Mouse (Mus musculus): ENCODE data around the gene Cry1. TPM values are rescaled to one million over a fixed set of nuclear protein-coding genes. Genes with fewer than 3 reads are reported as not detected.

The Cry1 gene
- polyA plus RNA-seq, 1 experiment from 2014 or later, result 38.5 TPM

GRCm38 (mm10) chr10:85149226-85149625 lies 35.6 kb downstream of the Cry1 start:
- Histone ChIP-seq H3K36me3 (ENCODE audit: control insufficient read depth, insufficient read depth, low read length) (peaks cover 2% of the 10 kb centered on the region; the same call in 1 of the 2 replicates), H3K27ac (ENCODE audit: low read depth, low read length) (no peak overlapping the region), H3K9me3 (ENCODE audit: control insufficient read depth, low read length) (no peaks in the 10 kb centered on the region), H3K4me2 (ENCODE audit: low read depth, low read length, severe bottlenecking) (no peak overlapping the region), H3K4me3 (ENCODE audit: low read depth, low read length) (no peak overlapping the region), H3K9ac (ENCODE audit: low read length) (no peak overlapping the region), H3K4me1 (replicated peaks; ENCODE audit: control insufficient read depth, insufficient read depth, low read length) (no peaks in the 10 kb centered on the region), H3K27me3 (ENCODE audit: control insufficient read depth, insufficient read depth, low read length) (no peaks in the 10 kb centered on the region)
- ATAC-seq (replicated peaks; ENCODE audit: low FRiP score) (no peak), DNase-seq (ENCODE audit: low spot score) (no peak)
- WGBS, result 82% methylated on average over 5 of the region's 5 CpGs

DNA sequence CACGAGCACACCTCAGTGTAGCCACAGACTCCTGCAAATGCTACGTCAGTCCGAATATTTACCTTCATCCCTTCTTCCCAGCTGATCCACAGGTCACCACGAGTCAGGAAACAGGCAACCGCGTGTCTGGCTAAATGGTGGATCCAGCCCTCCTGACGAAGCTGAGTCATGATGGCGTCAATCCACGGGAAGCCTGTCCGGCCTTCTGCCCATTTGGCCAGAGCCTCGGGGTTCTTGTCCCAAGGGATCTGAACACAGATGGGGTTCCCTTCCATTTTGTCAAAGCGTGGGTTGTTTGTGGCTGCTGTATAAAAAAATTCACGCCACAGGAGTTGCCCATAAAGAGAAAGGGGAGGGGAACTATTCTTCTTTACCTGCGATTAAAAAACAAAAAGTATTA lies 38.6 kb downstream of the Cry1 start:
- DNase-seq (ENCODE audit: low spot score), result no peak
- Histone ChIP-seq H3K9me3 (ENCODE audit: control insufficient read depth, low read length) (no peaks in the 10 kb centered on the region), H3K27ac (ENCODE audit: low read depth, low read length) (no peak overlapping the region), H3K36me3 (ENCODE audit: control insufficient read depth, insufficient read depth, low read length) (peaks cover 2% of the 10 kb centered on the region; the same call in 1 of the 2 replicates), H3K27me3 (ENCODE audit: control insufficient read depth, insufficient read depth, low read length) (no peaks in the 10 kb centered on the region), H3K4me3 (ENCODE audit: low read depth, low read length) (no peak overlapping the region), H3K9ac (ENCODE audit: low read length) (no peak overlapping the region), H3K4me1 (replicated peaks; ENCODE audit: control insufficient read depth, insufficient read depth, low read length) (no peaks in the 10 kb centered on the region), H3K4me2 (ENCODE audit: low read depth, low read length, severe bottlenecking) (no peak overlapping the region)
- WGBS, result 93% methylated on average over 14 of the region's 14 CpGs
- ATAC-seq (replicated peaks; ENCODE audit: low FRiP score), result no peak

DNA sequence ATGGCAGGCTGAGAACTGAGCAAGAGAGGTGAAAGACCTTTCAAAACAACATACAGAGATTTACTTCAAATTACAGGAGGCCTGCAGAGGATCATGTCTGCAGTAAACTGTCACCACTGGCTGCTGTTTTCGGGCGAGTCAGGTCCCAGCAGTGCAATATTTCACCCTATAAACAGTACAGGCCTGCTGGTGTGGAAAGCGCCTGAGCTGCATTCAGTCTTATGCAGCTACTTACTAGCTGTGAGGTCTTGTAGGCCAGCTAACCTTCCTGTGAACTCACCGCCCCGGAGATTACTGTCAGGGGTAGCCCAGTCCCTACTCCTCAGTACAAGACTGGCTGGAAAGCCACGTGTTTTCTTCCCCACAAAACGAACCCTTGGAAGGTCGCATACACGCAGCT lies 43.4 kb downstream of the Cry1 start:
- no peaks in the 10 kb centered on the region for H3K4me1 ChIP-seq (replicated peaks; ENCODE audit: control insufficient read depth, insufficient read depth, low read length)
- H3K4me3 ChIP-seq (ENCODE audit: low read depth, low read length), result no peak overlapping the region
- no peaks in the 10 kb centered on the region for H3K27me3 ChIP-seq (ENCODE audit: control insufficient read depth, insufficient read depth, low read length)
- WGBS, result 87% methylated on average over 9 of the region's 9 CpGs
- H3K27ac ChIP-seq (ENCODE audit: low read depth, low read length), result no peak overlapping the region
- H3K9me3 ChIP-seq (ENCODE audit: control insufficient read depth, low read length), result no peaks in the 10 kb centered on the region
- H3K4me2 ChIP-seq (ENCODE audit: low read depth, low read length, severe bottlenecking), result no peak overlapping the region
- H3K9ac ChIP-seq (ENCODE audit: low read length), result no peak overlapping the region
- H3K36me3 ChIP-seq (ENCODE audit: control insufficient read depth, insufficient read depth, low read length), result peaks cover 2% of the 10 kb centered on the region; the same call in 1 of the 2 replicates
- DNase-seq (ENCODE audit: low spot score) (no peak), ATAC-seq (replicated peaks; ENCODE audit: low FRiP score) (no peak)

GRCm38 (mm10) chr10:85136573-85136972 lies 48.3 kb downstream of the Cry1 start:
- H3K4me2 ChIP-seq (ENCODE audit: low read depth, low read length, severe bottlenecking), result no peak overlapping the region
- H3K4me1 ChIP-seq (replicated peaks; ENCODE audit: control insufficient read depth, insufficient read depth, low read length), result no peaks in the 10 kb centered on the region
- WGBS, result 88% methylated on average over 6 of the region's 6 CpGs

DNA sequence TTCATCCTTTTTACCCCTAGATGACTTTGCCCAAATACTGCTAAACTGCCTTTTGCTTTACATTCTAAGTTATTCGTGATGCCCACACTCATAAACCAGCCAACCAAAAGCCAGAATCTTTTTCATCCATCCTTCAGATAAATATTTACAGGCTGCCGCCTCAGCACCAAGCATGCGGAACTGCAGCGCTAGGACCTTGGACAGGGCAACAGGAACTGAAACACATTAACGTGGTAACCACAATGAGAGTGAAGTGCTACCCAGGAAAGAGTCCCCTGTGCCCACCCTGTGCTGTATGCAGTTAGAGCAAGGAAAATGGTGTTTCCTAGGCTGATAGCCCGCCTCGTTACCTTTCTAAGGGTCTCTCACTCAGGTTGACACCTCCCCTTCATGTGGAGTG lies 56.4 kb downstream of the Cry1 start:
- DNase-seq (ENCODE audit: low spot score) (no peak), ATAC-seq (replicated peaks; ENCODE audit: low FRiP score) (peak; percentile 8; the same call in 1 of the 2 replicates)
- Histone ChIP-seq H3K36me3 (ENCODE audit: control insufficient read depth, insufficient read depth, low read length) (no peaks in the 10 kb centered on the region), H3K9ac (ENCODE audit: low read length) (peak overlapping the region; percentile 25), H3K4me1 (replicated peaks; ENCODE audit: control insufficient read depth, insufficient read depth, low read length) (peaks cover 5% of the 10 kb centered on the region; the same call in 1 of the 2 replicates), H3K4me3 (ENCODE audit: low read depth, low read length) (peak overlapping the region; percentile 68; the same call in 1 of the 2 replicates), H3K9me3 (ENCODE audit: control insufficient read depth, low read length) (no peaks in the 10 kb centered on the region), H3K4me2 (ENCODE audit: low read depth, low read length, severe bottlenecking) (peak overlapping the region; percentile 66), H3K27ac (ENCODE audit: low read depth, low read length) (no peak overlapping the region), H3K27me3 (ENCODE audit: control insufficient read depth, insufficient read depth, low read length) (no peaks in the 10 kb centered on the region)
- WGBS, result 21% methylated on average over 7 of the region's 7 CpGs

More at GRCm38 (mm10) chr10:85136573-85136972, 48.3 kb downstream of the Cry1 start:
- no peaks in the 10 kb centered on the region for H3K9me3 ChIP-seq (ENCODE audit: control insufficient read depth, low read length)
- no peaks in the 10 kb centered on the region; the same call in 1 of the 2 replicates for H3K36me3 ChIP-seq (ENCODE audit: control insufficient read depth, insufficient read depth, low read length)
- H3K27me3 ChIP-seq (ENCODE audit: control insufficient read depth, insufficient read depth, low read length), result no peaks in the 10 kb centered on the region
- H3K27ac ChIP-seq (ENCODE audit: low read depth, low read length), result no peak overlapping the region
- no peak overlapping the region for H3K4me3 ChIP-seq (ENCODE audit: low read depth, low read length)
- ATAC-seq (replicated peaks; ENCODE audit: low FRiP score) (no peak), DNase-seq (ENCODE audit: low spot score) (no peak)
- no peak overlapping the region for H3K9ac ChIP-seq (ENCODE audit: low read length)

DNA sequence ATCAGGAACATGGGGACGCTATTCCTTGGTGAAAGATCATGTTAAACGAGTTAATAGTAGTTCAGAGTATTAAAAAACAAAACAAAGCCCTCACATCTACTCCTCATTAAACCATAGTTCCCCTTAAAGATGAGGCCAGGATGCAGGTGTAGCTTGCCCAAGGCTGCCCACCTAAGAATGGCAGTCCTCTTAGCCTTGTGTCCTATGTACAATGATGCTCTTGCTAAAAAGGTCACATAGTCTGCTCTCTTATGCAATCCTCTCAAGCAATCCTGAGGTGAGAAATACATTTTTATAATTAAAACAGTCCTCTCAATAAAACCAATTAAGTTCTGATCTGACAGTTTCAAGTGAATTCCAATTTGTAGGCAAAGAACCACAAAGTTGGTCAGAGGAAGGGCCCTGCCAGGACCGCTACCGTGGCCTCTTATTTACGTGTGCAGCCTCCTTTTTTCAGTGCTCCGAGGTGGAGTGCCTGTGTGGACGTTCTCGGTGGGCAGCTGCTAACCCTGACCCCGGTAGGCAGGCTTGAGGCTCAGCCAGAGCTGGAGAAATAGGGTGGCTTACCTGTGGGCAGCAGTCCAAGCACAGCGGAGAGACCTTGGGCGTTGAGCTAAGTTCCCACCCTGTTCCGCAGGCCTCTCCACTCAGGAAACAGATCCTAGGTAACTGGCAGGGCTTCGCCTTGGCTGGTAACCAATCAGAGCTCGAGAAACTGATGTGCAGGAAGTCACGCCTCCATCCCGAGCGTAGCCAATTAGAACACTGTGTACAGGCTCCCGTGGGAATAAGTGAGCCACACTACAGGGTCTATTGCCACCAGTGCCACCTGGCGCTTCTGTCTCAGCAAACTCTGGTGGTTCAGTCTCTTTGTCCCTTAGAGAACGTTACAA lies 57.2 kb downstream of the Cry1 start, which contains the start of gene Mterf2:
Gene Mterf2, minus strand, starts transcription at position 633 of the 893 bp plus-strand sequence.
- Histone ChIP-seq H3K9me3 (ENCODE audit: control insufficient read depth, low read length) (no peaks in the 10 kb centered on the region), H3K27me3 (ENCODE audit: control insufficient read depth, insufficient read depth, low read length) (no peaks in the 10 kb centered on the region), H3K27ac (ENCODE audit: low read depth, low read length) (no peak within 1 kb of the TSS), H3K4me1 (replicated peaks; ENCODE audit: control insufficient read depth, insufficient read depth, low read length) (peaks cover 5% of the 10 kb centered on the region; the same call in 1 of the 2 replicates), H3K9ac (ENCODE audit: low read length) (peak within 1 kb of the TSS; percentile 73), H3K4me3 (ENCODE audit: low read depth, low read length) (peak within 1 kb of the TSS; percentile 68), H3K36me3 (ENCODE audit: control insufficient read depth, insufficient read depth, low read length) (no peaks in the 10 kb centered on the region; the same call in 1 of the 2 replicates), H3K4me2 (ENCODE audit: low read depth, low read length, severe bottlenecking) (peak within 1 kb of the TSS; percentile 66)
- WGBS, result 8% methylated on average over 20 of the region's 20 CpGs
- peak; percentile 93 for DNase-seq (ENCODE audit: low spot score)
- peak; percentile 100 for ATAC-seq (replicated peaks; ENCODE audit: low FRiP score)

DNA sequence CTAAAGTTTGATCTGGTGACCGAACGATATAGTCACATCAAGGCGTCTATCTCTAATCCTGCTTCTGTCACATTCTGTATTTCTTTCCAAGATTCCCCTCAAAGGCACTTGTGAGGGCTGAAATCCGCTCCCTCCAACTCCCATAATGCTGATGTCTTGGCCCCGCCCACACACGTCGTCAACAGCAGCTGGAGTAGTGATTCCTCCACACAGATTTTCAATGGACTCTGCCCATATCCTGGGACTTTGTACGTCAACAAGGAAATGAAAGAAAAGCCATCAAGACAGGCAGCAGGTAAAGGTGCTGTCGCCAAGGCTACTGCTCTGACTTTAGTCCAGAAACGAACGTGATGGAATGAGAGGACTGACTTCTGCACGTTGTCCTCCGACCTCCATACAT lies 59.7 kb downstream of the Cry1 start:
- H3K9ac ChIP-seq (ENCODE audit: low read length), result no peak overlapping the region
- H3K9me3 ChIP-seq (ENCODE audit: control insufficient read depth, low read length), result no peaks in the 10 kb centered on the region
- no peak overlapping the region for H3K27ac ChIP-seq (ENCODE audit: low read depth, low read length)
- no peak for ATAC-seq (replicated peaks; ENCODE audit: low FRiP score)
- H3K4me2 ChIP-seq (ENCODE audit: low read depth, low read length, severe bottlenecking), result no peak overlapping the region
- no peaks in the 10 kb centered on the region for H3K27me3 ChIP-seq (ENCODE audit: control insufficient read depth, insufficient read depth, low read length)
- no peak for DNase-seq (ENCODE audit: low spot score)
- WGBS, result 89% methylated on average over 13 of the region's 13 CpGs
- peaks cover 5% of the 10 kb centered on the region; the same call in 1 of the 2 replicates for H3K4me1 ChIP-seq (replicated peaks; ENCODE audit: control insufficient read depth, insufficient read depth, low read length)
- no peaks in the 10 kb centered on the region; the same call in 1 of the 2 replicates for H3K36me3 ChIP-seq (ENCODE audit: control insufficient read depth, insufficient read depth, low read length)
- H3K4me3 ChIP-seq (ENCODE audit: low read depth, low read length), result no peak overlapping the region

DNA sequence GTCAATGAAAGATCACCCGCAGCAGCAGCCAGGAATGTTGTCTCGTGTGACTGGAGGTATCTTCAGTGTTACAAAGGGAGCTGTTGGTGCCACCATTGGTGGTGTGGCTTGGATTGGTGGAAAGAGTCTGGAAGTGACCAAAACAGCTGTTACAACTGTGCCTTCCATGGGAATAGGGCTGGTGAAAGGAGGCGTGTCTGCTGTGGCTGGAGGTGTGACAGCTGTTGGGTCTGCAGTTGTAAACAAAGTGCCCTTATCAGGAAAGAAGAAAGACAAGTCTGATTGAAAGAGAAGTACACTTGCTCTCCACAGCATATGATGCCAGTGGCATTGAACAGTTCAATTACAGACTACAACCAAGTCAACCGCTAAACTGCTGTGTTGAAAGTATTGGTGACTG lies 70.5 kb downstream of the Cry1 start:
- WGBS, result 92% methylated on average over 4 of the region's 4 CpGs
- ATAC-seq (replicated peaks; ENCODE audit: low FRiP score) (no peak), DNase-seq (ENCODE audit: low spot score) (no peak)
- no peak overlapping the region for H3K4me2 ChIP-seq (ENCODE audit: low read depth, low read length, severe bottlenecking)
- H3K27me3 ChIP-seq (ENCODE audit: control insufficient read depth, insufficient read depth, low read length), result no peaks in the 10 kb centered on the region
- no peak overlapping the region for H3K9ac ChIP-seq (ENCODE audit: low read length)
- no peak overlapping the region for H3K4me3 ChIP-seq (ENCODE audit: low read depth, low read length)
- H3K27ac ChIP-seq (ENCODE audit: low read depth, low read length), result no peak overlapping the region
- H3K36me3 ChIP-seq (ENCODE audit: control insufficient read depth, insufficient read depth, low read length), result no peaks in the 10 kb centered on the region
- no peaks in the 10 kb centered on the region for H3K4me1 ChIP-seq (replicated peaks; ENCODE audit: control insufficient read depth, insufficient read depth, low read length)
- no peaks in the 10 kb centered on the region for H3K9me3 ChIP-seq (ENCODE audit: control insufficient read depth, low read length)

Measured in forebrain, embryonic 11.5 days (tissue).